15 mouse cellular contexts compared by ENCODE assay signal in genomic region chr7:132759405-132759891, GRCm38 (mm10). TPM values are rescaled to one million over a fixed set of nuclear protein-coding genes. Genes with fewer than 3 reads are reported as not detected.
DNase-seq lines count a peak whose midpoint lies in the region; ATAC-seq and TF ChIP-seq lines count a peak whose summit lies in the region.
"Had no signal": no experiment of that assay in that cellular context is flagged by ENCODE, and none has a peak within 500 bp of the region (broad histone marks: within the 10 kb centered on the region; RNA-seq: fewer than 3 reads in every experiment).

No protein-coding gene starts in this region.

- TF ChIP-seq POLR2A in brain, embryonic 14.5 days (IDR thresholded peaks at IDR 0.05; ENCODE audit: borderline replicate concordance, extremely low read depth, insufficient read depth, insufficient read length, poor library complexity, severe bottlenecking): no peak

- peaks cover 3% of the 10 kb centered on the region; the same call in 1 of the 2 replicates for H3K27me3 ChIP-seq in E14TG2a.4 (ENCODE audit: insufficient read depth, low read length)
- no peaks in the 10 kb centered on the region for H3K27me3 ChIP-seq in forebrain, embryonic 14.5 days (replicated peaks; ENCODE audit: control insufficient read depth, insufficient read depth, low read length)

- no peak overlapping the region for H3K9ac ChIP-seq in forebrain, embryonic 14.5 days (ENCODE audit: low read length)
- H3K9ac ChIP-seq: lung, embryonic 14.5 days had no signal

- ATAC-seq in forebrain, embryonic 14.5 days: peak; percentile 35; the same call in 1 of the 2 replicates
- ATAC-seq: CD4-positive, CD25-positive, alpha-beta regulatory T cell, adult 4 months had no signal

- H3K27ac ChIP-seq in layer of hippocampus, adult 2 months: peak overlapping the region; percentile 73
- peak overlapping the region; percentile 78; the same call in 1 of the 2 replicates for H3K27ac ChIP-seq in forebrain, embryonic 14.5 days (ENCODE audit: low read depth, low read length)
- H3K27ac ChIP-seq: heart, adult 2 months had no signal

- no peaks in the 10 kb centered on the region; the same call in 1 of the 2 replicates for H3K9me3 ChIP-seq in E14TG2a.4 (ENCODE audit: low read length)
- H3K9me3 ChIP-seq in forebrain, embryonic 14.5 days (replicated peaks; ENCODE audit: control insufficient read depth, low read length): no peaks in the 10 kb centered on the region

- no peak for TF ChIP-seq CTCF in layer of hippocampus, adult 2 months (conservative IDR thresholded peaks at IDR 0.05)
- TF ChIP-seq CTCF in E14TG2a.4 (conservative IDR thresholded peaks at IDR 0.05; ENCODE audit: low read length): no peak
- no peak for TF ChIP-seq CTCF in brain, embryonic 14.5 days (IDR thresholded peaks at IDR 0.05; ENCODE audit: borderline replicate concordance, extremely low read depth, insufficient read depth, insufficient read length)

- DNase-seq in layer of hippocampus, adult 2 months (ENCODE audit: low spot score in 2 of 2): no peak
- DNase-seq in layer of hippocampus, postnatal 25 days (ENCODE audit: extremely low spot score in 1 of 2, low spot score in 1 of 2): no peak
- DNase-seq in brain, embryonic 14.5 days (ENCODE audit: low read depth): peak; percentile 56
- no peak for DNase-seq in forebrain, embryonic 14.5 days (ENCODE audit: low spot score)
- no peak for DNase-seq in right cerebral cortex, postnatal 10 days (ENCODE audit: low spot score in 2 of 2)
- no peak for DNase-seq in embryo, embryonic 9.5 days (ENCODE audit: extremely low spot score)
- no peak for DNase-seq in kidney, postnatal 10 days
- DNase-seq: adrenal gland, postnatal 25 days; heart, adult 2 months; heart, postnatal 4 days; kidney, adult 9 months; layer of hippocampus, postnatal 36 days; lung, embryonic 14.5 days had no signal

- no peak overlapping the region; the same call in 1 of the 2 replicates for H3K4me3 ChIP-seq in layer of hippocampus, adult 2 months
- peak overlapping the region; percentile 68 for H3K4me3 ChIP-seq in E14TG2a.4 (replicated peaks; ENCODE audit: low read length)
- H3K4me3 ChIP-seq in forebrain, embryonic 14.5 days (ENCODE audit: low read depth, low read length): no peak overlapping the region
- H3K4me3 ChIP-seq: heart, adult 2 months had no signal

- peaks cover 18% of the 10 kb centered on the region for H3K4me1 ChIP-seq in E14TG2a.4 (replicated peaks; ENCODE audit: low read depth, low read length)
- H3K4me1 ChIP-seq in forebrain, embryonic 14.5 days (ENCODE audit: control insufficient read depth, insufficient read depth, low read length): peaks cover 4% of the 10 kb centered on the region; the same call in 1 of the 2 replicates

- H3K4me2 ChIP-seq in forebrain, embryonic 14.5 days (ENCODE audit: low read length): no peak overlapping the region
- H3K4me2 ChIP-seq: lung, embryonic 14.5 days had no signal

- H3K36me3 ChIP-seq in E14TG2a.4 (ENCODE audit: insufficient read depth, low read length): peaks cover 45% of the 10 kb centered on the region
- H3K36me3 ChIP-seq in forebrain, embryonic 14.5 days (ENCODE audit: control insufficient read depth, insufficient read depth, low read length): peaks cover 34% of the 10 kb centered on the region

- 86% methylated on average over 22 of the region's 22 CpGs for WGBS in forebrain, embryonic 14.5 days

RNA-seq across cellular contexts. Expression of gene Fam53b, which starts 54.2 kb away (rescaled TPM):
- total RNA-seq in layer of hippocampus, adult 2 months (2021): 10 to 100 TPM; 42.3 to 54.8 TPM
- 10 to 100 TPM; 34.6 to 40.9 TPM for total RNA-seq in layer of hippocampus, postnatal 25 days (2021)
- 14.8 and 16.1 TPM in 2 replicates for polyA plus RNA-seq in brain, embryonic 14.5 days (2012; rRNA removed)
- polyA plus RNA-seq in forebrain, embryonic 14.5 days (2014; fragmentation: Nextera tagmentation; extraction: Ambion mirVana): 17.1 and 25.1 TPM in 2 replicates
